Mouse (Mus musculus): ENCODE measurements around the gene Fam234b.

Fam234b gene

DNA sequence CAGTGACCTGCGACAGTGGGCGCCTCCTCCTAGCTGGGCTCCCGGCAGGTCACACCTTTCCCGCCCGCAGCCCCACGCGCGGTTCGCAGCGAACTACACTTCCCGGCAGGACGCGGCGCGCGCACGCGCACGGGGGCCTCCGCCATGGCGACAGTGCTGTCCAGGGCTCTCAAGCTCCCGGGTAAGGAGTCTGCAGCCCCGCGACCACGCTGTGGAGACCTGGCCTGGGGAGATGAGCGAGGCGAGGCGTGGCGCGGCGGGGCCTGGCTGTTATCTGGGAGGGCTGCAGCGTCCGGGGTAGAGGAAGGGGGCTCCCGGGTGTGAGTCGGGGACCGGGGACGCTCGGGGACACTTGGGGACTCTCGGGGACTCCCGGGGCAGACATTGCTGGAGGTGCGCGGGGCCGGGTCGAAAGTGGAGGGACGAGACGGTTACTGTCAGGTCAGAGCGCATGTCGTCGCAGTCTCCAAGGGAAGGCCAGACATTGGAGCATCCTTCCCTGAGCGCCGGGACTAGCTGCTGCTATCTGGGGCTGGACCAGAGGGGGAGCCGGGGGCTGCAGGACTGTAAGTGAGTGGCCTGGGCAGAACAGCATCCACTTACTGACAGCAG, at the start of gene Fam234b, which contains the start of gene Hebp1:
TSS of gene Fam234b (plus strand) at position 57 of the 612 bp plus-strand sequence.
TSS of gene Hebp1 (minus strand) at position 102 of the 612 bp plus-strand sequence.
- peak; percentile 94 for DNase-seq

DNA sequence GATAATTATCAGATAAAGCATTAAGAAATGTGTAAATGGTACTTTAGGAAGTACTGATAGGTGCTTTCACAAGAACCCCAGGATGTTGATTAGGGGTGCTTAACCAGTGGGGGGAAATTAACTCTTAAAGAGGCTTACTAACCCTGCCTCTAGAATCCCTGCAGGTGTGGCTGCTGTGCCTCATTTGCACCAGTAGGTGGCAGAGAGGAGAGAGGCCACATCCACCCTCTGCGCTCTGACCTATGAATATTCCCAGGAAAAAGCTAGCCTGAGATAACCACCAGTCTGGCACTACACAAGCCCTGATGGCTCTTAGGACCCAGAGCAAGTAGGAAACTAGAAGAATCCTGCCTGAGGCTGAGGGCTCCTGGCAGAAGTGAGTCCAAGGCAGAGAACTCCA, 49.3 kb upstream of the Fam234b start:
- peak; percentile 54 for DNase-seq

DNA sequence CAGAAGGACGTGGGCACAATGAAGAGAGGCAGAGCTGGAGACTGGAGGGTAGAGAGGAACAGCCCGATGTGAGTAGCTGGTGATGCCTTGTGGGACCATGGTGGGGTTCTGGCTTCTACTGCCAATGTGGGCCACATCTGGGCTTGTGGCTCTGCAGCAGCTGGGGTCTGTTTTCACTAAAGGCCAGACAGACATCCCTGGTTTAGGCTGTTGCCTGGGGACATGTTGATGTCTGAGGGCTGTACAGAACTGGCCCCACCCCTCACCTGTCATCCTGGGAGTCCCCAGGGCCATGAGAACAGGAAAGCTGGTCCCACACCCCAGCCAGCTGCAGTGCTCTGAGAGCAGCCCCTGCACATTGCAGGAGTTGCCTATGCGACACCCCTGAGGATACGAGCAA, 48.6 kb upstream of the Fam234b start:
- no peak for DNase-seq

DNA sequence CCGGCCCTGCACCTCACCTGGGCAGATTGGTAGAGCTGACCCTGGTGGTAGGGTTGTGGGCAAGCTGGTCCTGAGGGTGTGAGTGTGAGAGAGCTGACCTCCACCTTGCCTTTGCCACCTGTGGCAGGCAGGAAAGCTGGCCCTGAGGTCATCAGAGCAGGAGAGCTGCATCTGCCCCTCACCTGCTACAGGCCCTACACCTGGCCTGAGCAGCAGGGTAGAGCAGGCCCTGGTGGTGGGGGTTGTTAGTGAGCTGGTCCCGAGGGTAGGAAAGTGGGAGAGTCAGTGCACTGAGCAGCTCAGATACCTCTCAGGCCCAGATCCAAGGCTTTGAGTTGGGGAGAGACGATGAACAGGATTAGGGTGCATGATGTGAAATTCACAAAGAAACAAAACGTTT, 48.1 kb upstream of the Fam234b start:
- no peak for DNase-seq

DNA sequence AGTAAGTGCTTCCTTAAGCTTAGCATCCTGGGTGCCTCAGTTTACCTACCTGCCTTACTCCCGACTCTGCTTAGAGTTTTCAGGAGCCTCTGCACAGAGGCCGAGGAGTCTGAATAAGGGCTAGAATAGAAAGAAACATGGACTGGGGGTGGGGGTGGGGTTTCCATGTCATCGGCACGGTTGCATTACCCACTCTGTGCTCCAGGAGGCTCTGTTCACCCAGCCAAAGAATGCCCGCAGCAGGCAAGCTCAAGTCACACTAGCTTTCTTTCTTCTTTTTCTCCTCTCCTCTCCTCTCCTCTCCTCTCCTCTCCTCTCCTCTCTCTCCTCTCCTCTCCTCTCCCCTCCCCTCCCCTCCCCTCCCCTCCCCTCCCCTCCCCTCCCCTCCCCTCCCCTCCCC, 47.5 kb upstream of the Fam234b start:
- DNase-seq: peak; percentile 66

DNA sequence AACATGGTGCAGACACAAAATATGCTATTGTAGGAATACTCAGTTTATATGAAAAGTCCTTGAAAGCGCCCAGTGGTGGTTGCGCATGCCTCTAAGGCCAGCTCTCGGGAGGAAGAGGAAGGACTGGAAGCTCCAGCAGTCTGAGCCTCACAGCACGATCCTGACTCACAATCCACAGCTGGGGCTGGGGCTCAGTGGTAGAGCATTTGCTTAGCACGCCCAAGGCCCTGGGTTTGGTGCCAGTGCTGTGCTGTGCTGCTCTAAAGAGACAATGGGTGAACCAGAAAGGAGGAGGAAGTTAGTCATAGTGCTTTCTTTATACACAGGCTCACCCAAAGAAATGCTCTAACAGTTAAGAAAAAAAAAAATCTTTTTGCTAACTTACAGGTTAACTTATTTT, 44.1 kb upstream of the Fam234b start:
- DNase-seq: no peak

DNA sequence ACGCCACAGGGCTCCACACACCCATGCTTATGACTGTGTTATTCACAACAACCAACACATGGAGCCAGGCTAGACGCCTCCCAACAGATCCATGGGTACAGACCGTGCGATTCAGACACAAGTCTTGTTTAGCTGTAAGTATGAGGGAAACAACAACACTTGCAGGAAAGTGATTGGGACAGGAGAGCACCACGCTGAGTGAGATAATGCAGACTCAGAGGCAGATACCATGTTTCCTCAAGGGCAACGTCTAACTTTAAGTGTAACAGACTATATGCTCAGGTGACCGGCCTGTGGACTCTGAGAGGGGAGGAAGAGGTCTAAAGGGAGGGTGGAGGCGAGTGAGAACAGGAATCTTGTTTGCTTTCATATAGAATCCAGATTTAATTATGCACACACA, 41.2 kb upstream of the Fam234b start:
- no peak for DNase-seq

DNA sequence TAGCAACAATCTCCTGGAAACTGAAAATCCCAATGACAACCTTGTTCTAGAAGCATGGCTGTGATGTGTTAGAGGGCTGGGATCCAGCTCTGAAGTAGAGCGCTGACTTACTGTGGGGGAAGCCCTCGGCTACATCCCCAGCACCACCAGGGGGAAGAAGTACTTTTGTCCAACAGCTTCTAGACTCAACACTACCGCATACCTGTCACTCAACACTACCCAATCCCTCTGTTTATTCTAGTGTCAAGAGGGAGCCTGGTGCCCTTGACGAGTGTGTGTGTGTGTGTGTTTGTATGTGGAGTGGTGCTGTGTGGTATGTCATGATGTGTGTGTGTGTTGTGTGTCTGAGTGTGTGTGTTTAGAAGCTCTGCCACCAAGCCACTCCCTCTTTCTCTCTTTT, 40.3 kb upstream of the Fam234b start:
- no peak for DNase-seq

DNA sequence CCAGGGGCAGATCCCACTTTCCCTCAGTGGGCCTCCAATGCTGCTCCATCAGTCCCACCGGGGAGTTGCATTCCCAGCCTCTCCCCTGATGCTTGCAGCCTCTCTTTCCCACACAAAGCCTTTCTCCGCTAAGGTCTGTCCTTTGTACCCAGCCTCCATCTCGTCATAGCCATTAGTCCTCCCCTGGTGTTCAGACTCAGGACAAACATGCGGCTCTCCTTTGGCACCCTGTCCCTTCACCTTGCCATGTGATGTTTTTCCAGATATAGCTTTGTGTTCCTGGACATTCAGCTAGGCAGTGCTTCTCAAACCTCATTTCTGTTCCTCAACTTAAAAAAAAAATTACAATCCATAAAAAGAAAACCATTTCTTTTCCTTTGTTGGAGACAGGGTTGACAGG, 39.3 kb upstream of the Fam234b start:
- no peak for DNase-seq

DNA sequence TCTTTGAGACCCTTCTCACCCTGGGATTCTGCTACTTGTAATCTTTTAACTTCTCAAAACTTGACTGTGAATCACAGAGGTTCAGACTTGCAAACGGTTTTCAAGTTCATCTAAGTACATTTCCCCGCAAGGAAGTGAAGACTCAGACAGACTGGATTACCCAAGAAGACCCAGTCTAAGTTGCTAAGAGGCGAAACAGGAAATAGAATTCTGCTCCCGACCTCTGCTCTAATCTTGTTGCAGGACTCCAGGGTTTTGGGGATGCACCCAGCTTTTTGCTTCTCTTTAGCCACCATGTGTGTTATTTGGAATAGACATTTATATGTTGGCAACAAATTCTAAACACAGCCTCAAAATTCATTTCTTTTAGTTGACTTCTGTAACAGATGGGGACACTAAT, 36.4 kb upstream of the Fam234b start:
- DNase-seq: no peak

DNA sequence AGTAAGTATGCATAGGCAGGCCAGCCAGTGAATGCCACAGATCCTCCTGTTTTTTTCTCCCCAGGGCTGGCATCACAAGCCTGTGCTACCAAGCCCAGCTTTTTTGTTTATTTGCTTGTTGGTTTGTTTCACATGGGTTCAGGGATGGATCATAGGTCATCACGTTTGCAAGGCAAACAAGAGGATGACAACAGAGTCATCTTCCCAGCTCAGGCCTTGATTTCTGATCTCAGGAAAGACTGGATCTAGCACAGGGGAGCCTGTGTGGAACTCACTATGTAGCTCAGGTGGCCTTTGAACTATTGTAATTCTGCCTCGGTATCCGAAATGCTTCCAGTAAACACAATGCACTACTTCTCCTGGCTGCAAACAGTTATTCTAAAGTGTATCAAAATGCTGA, 35.5 kb upstream of the Fam234b start:
- no peak for DNase-seq

DNA sequence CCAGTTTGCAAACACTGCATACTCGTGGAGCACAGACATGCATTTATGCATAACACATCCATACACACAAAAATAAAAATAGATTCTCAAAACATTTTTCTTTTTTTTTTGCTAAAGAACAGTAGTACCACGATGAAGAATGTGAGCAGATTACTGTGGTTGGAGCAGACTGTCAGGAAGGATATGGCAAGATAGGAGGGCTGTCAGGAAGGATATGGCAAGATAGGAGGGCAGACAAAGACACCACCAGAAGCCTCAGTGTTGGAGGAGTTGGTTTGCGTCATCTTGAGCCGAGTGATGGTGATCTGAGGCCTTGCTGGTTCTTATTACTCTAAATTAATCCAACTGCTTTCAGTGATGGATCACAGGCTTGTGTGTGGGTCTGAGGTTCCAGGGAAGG, 34.9 kb upstream of the Fam234b start:
- no peak for DNase-seq

DNA sequence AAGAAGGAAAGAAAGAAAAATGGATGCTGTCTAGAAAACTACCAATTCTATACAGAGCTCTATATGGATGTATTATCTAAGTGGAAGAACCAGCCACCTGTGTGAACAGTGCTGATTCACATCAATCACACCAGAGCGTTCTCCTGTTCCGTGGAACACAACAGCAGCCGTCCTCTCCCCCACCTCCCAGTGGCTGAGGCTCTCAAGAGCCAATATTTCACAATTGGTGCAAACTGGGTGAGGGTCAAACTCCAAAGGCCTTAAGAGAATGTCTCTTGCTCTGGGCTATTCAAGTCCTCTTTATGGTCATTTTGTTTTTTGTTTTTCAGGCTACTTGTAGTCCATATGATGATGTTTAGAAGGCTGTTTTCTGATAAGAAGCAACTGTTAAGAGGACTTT, 32.6 kb upstream of the Fam234b start:
- peak; percentile 58 for DNase-seq

DNA sequence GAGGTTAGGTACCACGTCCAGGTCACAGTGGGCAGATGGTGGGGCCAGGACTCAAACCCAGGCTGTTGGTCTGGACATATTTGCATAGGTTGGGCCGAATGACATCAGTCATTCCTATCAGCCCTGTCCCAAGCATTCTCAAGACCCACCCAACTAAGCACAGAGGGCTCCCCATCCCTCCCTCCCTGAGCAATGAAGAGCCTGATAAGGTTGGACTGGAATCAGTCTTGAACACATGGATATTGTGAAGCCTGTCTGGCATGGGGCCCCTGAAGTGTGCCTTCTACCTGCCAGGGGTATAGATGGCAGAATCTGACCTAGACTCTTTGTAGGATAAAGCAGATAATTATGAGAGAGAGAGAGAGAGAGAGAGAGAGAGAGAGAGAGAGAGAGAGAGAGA, 32.1 kb upstream of the Fam234b start:
- peak; percentile 88 for DNase-seq

DNA sequence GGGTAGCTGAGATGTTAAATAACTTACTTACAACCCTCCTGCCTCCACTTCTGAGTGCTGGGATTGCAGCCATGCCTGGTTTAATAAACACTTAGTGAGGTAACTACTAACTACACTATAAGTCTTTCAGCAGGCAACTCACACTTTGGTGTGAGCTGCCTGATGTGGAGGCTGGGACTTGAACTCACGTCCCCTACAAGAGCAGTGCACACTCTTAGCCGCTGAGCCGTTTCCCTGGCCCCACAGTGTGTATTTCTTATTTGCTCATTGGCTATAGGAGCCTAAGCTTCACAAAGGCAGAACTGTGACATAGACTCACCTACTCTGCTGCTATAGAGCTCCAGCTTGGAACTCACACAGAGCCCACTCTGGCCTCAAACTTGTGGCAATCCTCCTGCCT, 31.5 kb upstream of the Fam234b start:
- peak; percentile 44 for DNase-seq

DNA sequence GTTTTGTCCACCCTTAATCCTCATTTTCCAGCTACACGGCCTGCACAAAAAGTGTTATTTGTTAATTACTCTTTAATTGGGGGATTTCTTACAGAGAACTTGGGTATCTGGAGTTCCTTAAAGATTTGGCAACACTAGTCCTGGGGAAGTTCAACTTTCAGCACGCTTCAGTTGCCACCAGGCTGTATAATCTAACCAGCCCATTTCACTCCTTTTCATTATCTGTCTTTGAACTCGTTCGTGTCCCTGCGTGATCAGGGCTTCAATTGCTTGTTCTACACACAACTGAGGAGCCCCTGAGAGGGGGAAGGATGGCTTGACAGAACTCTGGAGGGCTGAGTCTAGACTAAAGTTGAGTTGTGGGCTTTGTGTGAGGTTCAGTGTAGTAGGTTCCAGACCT, 31.1 kb upstream of the Fam234b start:
- DNase-seq: peak; percentile 76

DNA sequence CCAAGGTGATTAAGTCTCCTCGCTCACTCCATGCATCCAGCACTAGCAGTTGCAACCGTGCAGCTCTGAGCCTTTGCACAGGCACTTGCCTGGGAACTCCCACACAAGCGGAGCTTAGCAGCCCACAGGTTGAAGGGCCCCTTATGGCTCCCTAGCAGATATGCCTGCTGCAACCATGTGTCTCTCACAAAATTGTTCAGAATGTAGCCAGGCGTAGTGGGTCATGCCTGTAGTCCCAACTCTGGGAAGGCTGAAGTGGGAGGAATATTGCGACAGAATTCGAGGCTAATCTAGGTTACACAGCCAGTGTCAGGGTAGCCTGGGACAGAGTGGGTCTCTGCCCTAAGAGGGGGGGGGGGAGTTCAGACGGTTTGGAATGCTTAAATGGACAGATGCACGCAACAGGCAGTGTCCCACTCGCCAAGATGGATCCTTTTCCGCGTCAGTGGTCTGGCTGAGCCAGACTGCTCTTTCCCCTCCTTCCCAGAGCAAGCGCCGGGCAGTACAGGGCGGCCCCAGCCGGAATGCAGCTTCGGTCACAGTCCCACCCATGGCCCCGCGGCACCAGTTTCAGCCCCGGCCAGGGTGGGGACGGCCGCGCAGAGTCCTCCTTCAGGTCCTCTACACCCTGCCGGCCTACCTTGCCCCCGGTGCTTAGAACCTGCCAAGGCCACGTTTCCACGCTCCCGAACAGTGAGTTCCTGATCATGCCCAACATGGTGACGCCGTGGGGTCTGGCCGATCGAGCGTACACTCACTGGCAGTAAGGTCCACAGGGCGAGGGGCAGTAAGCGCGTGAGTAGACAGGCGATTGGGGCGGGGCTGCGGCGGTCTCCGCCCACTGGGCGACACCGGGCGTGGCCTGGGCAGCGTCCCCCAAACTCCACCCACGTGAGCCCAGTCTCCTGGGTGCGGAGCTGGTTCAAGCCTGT, 30.1 kb upstream of the Fam234b start:
- DNase-seq: peak; percentile 98

DNA sequence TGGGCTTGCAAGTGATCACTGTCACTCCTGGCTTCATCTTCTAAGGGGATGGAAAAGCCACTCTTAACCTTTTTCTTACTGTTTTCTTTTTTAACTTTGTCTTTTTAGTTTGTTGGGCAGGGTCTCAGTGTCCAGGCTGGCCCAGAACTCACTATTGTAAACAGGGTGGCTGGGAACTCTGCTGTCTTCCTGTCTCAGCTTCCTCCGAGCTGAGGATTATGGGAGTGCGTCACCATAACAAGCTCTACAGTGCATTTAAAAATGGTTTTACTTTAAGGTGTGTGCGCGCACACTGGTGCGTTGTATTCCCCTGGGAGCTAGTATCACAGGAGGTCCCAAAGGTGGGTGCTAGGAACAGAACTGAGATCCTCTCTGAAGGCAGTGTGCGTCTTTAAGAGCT, 29.3 kb upstream of the Fam234b start:
- no peak for DNase-seq

DNA sequence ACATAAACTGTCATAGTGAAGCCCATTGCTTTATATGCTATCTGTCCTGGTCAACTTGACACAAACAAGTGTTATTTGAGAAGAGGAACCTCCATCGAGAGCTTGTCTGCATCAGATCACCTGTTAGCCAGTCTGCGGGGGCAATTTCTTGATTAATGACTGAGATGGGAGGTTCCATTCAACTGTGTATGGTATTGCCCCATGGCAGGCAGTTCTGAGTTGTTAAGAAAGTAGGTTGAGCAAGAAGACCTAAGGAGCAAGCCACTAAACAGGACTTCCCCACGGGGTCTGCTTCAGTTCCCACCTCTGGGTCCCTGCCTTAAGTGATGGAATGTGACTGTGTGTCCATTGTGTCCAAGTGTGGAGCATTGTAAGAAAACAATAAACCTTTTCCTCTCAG, 28.5 kb upstream of the Fam234b start:
- no peak for DNase-seq

DNA sequence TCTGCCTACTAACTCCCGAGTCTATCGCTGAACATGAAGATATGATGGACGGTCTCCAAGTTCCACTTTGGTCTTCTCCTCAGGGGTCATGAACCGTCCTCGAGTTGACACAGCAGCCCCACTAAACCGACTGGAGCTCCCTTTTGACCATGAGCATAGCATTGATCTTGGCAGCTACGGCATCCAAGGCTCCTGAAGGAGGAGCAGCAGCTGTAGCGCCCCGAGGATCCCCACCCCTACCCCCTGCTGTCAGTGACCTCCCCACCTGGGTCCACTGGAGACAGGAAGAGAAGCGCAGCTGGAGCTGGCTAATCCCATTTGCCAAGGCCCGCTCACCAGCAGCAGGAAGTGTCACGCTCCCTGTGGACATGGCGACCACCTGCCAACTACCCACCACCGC, 26.0 kb upstream of the Fam234b start:
- no peak for DNase-seq

DNA sequence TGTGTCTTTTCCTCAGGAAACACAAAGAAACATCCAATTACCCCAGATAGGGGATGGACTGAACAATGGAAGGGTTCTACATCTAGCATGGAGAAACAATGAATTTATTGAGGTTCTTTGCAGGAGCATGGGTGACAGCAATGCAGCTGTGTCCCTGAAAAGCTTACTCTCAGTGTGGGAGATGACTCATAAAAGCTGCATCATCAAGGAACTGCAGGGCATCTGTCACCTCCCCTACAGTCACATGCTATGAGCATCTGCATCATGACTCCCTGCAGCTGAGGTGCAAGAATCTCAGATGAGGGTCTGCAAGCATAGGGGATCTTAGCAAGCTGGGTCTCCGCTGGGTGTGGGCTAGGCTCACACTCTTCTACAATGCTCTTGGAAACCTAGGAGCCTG, 22.8 kb upstream of the Fam234b start:
- DNase-seq: no peak

DNA sequence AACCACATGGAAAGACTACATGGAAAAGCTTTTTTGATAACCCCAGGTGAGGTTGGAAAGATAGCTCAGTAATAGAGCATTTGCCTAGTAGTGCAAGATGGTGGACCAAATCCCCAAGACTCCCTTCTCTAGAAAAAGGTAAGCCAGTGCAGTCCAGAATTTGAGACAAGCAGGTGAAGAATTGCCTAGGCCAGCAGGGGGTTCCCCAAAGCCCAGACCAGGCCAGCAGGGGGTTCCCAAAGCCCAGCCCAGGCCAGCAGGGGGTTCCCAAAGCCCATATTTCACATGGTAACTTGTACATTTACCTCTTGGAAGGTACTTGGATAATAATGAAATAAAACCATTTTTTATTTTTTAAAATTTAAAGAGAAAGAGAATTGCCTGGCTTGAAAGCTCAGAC, 20.5 kb upstream of the Fam234b start:
- DNase-seq: no peak

DNA sequence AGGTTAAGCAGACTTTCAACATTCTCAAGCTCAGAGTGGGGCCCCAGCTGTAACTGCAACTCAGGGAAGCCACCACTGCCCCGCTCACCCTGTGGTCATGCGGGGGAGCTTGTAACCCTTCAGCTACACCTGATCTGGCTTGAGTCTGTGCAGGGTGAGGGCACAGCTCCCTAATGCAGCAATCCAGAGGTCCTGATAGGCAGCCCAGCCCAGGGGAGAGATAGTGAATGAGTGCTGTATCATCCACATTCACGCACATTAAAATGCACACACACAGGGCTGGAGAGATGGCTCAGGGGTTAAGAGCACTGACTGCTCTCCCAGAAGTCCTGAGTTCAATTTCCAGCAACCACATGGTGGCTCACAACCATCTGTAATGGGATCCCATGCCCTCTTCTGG, 19.2 kb upstream of the Fam234b start:
- DNase-seq: no peak

DNA sequence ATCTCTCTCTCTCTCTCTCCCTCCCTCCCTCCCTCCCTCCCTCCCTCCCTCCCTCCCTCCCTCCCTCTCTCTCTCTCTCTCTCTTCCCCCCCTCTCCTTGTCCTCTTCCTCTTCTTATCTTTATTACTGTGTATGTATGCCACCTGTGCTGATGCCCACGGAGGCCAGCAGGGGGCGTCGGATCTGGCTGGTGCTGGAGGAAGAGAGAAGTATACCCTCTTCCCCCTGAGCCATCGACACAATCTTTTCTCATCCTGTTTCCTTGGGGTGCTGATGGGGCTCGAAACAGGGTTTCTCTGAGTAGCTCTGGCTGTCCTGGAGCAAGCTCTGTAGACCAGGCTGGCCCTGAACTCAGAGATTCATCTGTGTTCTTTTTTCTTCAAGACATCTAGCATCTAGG, 14.9 kb upstream of the Fam234b start:
- DNase-seq: peak; percentile 70

DNA sequence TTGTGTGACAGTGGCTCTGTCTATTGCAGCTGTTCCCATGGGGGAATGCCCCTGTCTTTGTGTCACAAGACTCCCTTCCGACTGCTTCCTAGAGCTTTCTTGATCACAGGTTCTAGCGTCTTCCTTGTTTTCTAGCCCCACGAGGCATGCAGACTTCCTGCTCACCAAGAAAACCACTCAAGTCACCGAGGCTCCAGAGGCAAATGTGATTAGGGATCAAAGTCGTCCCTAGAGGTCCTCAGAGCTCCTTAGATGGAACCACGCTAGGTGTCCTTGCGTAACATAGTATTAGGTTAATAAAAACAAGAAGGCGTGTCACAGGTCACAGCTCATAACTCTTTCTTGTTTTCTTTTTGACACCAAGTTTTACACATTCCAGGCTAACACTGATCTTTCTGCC, 13.8 kb upstream of the Fam234b start:
- DNase-seq: no peak
